Mouse (Mus musculus): Measurements from ENCODE around the gene Mycbp2.

GRCm38 (mm10) chr14:103180096-103180495, 166.5 kb downstream of the Mycbp2 start:
- no peak for TF ChIP-seq POLR2A (IDR thresholded peaks at IDR 0.05; ENCODE audit: low read depth, low read length)
- no peak for TF ChIP-seq GABPA (IDR thresholded peaks at IDR 0.05; ENCODE audit: insufficient replicate concordance, low read depth, low read length)
- TF ChIP-seq CTCF (conservative IDR thresholded peaks at IDR 0.05 in 1 of 2, IDR thresholded peaks at IDR 0.05 in 1 of 2; ENCODE audit: low read depth in 2 of 2, low read length in 2 of 2): no peak
- no peak for TF ChIP-seq KAT2A (IDR thresholded peaks at IDR 0.05; ENCODE audit: insufficient replicate concordance, low read length)
- TF ChIP-seq ETS1 (conservative IDR thresholded peaks at IDR 0.05; ENCODE audit: low read depth, low read length): no peak
- no peak for TF ChIP-seq MYC (IDR thresholded peaks at IDR 0.05; ENCODE audit: low read depth, low read length)
- TF ChIP-seq MAX (IDR thresholded peaks at IDR 0.05; ENCODE audit: low read length): no peak
- TF ChIP-seq JUND (conservative IDR thresholded peaks at IDR 0.05; ENCODE audit: low read depth, low read length): no peak

All from CH12.LX (cell line).